Mouse (Mus musculus) G1E (cell line): ENCODE data around the gene Shmt2.

Experiments used
- CTCF ChIP-seq: IDR thresholded peaks from 2 replicates; pipeline ENCODE4 v1.5.1; 2012; ENCODE audit warnings: low read depth, low read length, inconsistent platforms, mixed read lengths
- GATA1 ChIP-seq: IDR thresholded peaks from 2 replicates; pipeline ENCODE4 v1.6.1; 2012; ENCODE audit warnings: borderline replicate concordance, low read length, inconsistent platforms, mixed read lengths

DNA sequence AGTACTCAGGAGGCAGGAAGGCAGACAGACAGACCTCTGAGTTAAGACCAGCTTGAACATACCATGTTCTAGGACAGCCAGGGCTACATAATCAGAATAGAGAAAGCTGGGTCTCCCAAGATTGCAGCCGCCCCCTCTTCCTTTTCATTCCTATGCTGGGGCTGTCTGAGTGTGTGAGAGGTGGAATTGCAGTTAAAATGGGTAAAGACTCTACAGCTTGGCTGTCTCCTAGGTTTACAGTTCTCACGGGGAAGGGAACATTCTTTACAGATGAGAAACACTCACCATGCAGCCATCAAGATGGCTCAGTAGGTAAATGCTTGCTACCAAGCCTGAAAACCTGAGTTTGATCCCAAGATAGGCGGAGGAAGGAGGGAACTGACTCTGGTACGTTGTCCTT lies 22.2 kb downstream of the Shmt2 start:
- TF ChIP-seq CTCF (no peak), GATA1 (no peak)
